Mouse (Mus musculus) MEL-GATA-1-ER (cell line): ENCODE data around the gene Dock8.

Source experiments
- DNase-seq: peaks from one replicate; pipeline ENCODE4 v3.0.0-alpha.2; 2012; ENCODE audit warnings: low read depth; ENCODE audit errors: extremely low read depth

Dock8 gene

GRCm38 (mm10) chr19:25060375-25060774, 61.0 kb downstream of the Dock8 start:
- DNase-seq: no peak

DNA sequence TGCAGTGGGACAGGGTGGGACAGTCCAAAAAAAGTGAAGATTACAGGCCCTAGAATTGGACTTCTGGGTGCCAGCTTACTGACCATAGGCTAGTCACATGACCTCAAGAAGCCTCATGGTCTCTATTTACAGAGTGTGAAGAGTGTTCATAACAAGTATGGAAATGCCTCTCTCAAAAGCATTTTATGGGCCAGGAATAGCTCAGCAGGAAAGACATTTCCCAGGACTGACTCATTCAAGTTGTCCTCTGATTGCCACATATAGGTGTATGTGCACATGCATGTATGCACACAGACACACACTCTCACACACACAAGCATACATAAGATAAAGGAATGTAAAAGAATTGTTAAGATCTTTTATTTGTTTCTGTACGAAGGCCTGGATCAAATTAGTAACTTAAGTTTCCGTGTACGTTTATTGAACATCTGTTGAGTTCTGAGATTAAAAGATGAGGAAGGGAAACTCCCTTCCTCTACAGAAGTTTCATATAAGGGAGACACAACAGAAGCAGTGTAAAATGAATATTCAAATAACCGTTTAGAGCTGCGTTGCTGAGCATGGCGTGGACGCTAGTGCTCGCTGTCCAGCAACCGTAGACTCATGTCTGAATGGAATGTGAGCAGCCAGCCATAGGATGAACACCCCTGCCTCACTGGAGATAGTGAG, 63.0 kb downstream of the Dock8 start:
- DNase-seq: no peak

GRCm38 (mm10) chr19:25062857-25063240, 63.5 kb downstream of the Dock8 start:
- no peak for DNase-seq

DNA sequence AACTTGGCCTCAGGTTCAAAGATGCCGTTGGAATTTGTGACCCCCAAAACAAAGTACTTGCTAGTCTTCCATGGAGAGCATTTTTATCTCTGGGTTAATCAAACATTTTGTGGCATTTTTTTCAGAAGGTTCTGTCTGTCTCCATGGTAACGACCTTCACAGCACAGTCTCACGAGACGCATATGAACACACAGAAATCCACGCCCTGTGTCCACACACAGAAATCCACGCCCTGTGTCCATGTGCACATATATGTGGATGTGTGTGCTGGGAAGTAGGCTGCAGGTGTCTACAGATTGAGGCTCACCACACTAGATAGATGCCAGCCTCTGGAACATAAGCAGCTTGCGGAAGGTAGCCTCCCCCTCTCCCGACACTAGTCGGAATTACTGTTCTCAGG, 66.9 kb downstream of the Dock8 start:
- no peak for DNase-seq

DNA sequence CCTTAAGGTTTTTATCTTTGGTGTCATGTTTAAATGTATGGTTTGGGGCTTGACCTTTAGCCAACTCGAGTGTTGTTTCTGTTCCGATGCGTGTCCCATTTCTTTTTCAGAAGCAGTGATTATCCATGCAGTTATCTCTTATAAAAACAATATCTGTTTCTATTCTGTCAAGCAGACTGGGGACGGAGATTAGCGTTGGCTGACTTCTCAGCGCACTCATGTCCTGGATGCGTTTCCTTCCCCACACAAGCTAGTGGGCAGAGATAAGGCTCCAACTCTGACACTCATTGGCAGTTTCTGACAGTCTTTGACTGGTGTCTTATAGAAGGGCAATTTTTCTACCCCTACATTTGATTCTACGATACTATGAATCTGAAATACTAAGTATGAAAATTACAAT, 69.2 kb downstream of the Dock8 start:
- no peak for DNase-seq

DNA sequence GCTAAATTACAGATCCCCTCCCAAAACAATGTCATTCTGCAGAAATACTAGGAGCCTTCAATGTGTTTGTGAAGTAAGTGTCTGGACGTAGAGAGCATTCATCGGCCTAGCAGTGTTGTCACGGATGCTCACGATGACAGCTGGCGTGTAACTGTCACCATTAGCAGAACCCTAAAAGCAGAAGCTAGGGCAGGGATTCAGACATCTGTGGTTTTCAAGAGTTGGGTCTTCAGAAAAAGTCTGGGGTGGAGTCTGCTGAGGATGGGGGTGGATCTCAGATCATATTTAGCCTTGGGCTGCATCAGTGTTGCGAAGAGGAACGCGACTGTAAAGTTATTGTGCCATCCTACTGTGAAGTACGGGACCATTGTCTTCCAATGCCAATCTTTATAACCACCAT, 73.2 kb downstream of the Dock8 start:
- no peak for DNase-seq

- DNase-seq: no peak
Measured at GRCm38 (mm10) chr19:25074741-25075140, 75.4 kb downstream of the Dock8 start.

- no peak for DNase-seq
Measured at GRCm38 (mm10) chr19:25077636-25078035, 78.3 kb downstream of the Dock8 start.

DNA sequence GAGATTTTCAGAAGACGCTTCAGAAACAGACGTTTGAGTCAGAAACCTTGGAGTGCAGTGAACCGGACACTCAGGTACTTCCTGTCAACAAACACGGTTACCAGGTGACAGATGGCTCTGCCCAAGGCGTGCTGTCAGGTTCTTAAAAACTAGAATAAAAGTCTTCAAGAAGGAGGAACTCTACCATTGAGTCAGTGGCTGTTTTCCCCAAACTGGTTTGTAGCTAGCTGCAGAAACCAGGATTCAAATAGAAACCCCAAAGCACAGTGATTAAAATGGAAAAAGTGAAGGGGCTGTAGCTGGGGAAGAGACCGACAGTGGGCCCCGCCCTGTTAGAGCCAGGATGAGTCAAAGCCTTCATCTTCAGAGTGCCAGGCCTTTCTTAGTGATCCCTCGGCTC, 78.8 kb downstream of the Dock8 start:
- DNase-seq: no peak

DNA sequence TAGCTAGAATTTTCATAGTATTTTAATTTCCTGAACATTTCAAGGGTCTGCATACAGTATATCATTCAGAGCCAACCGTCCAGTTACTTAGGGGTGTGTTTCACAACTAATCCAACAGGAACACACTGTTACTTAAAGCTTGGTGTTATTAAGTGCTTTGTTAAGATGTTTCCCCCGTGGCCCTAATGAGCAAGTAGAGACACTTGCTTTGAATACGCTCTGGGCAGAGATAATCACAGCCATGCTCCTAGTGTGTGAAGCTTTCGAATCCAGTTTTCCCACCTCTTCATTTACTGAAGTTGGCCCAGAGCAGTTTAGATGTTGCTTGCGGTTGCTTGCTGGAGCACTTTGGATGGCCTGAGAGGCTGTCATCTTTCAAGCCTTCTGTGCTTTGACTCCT, 80.8 kb downstream of the Dock8 start:
- DNase-seq: no peak

- no peak for DNase-seq
Measured at GRCm38 (mm10) chr19:25082839-25083238, 83.5 kb downstream of the Dock8 start.

DNA sequence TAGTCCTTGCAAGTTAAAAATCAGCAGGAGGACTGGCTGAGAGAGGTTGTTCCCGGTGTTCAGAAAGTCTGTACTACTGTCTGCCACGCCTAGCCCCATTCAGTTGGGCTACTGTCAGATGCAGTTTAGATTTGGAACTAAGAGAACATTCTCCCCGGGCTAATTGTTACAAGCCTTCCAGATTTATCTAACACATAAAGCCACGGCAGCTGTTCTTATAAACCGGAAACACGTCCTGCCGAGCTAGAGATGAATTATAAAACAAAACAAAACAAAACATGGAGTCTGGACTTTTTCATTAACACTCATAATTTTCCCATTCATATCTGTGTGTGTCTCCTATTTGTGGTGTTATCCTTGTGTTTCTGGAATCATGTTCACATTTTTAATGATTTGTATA, 87.8 kb downstream of the Dock8 start:
- no peak for DNase-seq

DNA sequence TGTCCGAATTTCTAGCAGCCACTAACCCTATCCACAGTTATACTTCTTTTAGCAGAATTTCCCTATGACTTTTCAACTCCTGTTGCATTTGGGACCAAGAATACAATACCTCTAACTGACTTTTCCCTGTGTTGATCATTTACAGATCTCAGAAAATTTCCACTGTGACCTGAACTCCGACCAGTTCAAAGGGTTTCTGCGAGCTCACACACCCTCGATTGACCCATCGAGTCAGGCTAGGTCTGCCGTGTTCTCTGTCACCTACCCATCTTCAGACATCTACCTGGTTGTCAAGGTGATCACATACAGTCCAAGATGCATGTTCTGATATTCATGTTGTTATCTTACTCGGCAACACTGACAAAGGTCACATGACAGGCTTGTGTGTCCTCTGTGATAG, 90.4 kb downstream of the Dock8 start:
- DNase-seq: no peak

DNA sequence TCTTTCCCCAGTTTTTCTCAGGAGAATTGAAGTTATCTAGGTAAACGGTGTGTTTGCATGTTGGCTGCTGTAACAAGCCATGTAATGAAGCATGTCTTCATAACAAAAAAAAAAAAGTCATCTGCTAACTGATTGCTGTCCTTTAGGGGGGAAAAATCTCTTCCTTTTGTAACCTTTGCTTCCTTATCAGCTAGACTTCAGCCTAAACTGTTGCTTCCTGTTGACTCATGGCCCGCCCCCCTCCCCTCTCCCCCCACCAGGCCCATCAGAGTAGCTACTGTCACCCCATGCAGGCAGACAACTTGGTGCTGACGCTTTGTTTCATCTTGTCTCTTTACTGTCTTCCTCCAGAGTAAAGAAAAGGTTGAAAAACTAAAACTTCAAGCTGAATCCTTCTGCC, 95.8 kb downstream of the Dock8 start:
- DNase-seq: peak; percentile 20

DNA sequence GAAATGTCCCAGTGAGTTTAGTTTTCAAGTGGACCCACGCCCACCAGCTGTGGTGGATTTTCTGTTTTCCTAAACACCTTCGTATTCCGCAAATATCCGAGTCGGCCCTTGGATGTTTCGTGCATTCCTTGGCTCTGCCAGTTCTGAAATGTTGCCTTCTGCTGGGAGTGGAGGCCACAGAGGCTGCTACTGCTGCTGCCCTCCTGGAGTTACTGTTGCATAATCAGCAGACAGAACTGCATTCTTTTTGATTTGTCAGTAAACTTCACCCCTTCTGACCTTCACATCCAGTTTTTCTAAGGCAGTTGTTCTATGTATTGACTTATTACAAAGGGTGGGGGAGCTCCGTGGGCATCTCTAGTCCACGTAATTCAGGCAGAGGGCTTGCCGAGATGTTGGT, 97.0 kb downstream of the Dock8 start:
- DNase-seq: no peak

DNA sequence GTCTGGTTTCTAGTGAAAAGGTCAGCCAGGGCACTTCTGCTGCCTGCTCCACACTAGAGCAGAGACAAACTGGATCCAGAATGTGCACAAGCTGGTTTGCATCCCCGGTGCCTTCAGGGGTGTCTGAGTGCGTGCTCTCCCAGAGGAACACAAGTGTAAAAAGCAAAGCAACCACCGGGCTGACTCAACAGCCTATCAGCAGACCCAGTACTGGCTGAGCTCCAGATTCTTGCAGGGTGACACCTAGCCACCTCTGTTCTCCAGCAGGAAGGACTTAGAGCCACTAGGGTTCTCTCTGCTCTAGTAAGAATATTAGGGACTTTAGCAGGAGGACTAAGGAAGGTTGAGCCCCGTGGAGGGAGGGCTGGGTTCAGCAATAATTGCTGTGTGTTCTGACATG, 97.7 kb downstream of the Dock8 start:
- DNase-seq: no peak

DNA sequence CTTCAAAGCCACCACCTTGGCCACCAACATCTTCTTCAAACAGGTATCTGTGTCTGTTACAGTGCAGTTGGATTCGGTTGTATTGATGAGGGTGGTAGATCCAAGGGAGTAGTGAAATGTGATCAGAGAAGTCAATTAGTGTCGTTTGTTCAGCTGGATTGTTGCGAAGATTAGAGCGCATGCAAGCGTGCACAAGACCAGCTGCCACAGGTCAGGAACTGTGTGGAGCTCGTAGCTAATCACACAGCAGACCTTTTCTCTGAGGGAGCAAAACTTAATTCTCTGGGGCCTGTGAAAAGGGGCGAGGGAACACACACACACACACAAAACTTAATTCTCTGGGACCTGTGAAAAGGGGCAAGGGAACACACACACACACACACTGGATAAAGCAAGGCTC, 98.2 kb downstream of the Dock8 start:
- no peak for DNase-seq

DNA sequence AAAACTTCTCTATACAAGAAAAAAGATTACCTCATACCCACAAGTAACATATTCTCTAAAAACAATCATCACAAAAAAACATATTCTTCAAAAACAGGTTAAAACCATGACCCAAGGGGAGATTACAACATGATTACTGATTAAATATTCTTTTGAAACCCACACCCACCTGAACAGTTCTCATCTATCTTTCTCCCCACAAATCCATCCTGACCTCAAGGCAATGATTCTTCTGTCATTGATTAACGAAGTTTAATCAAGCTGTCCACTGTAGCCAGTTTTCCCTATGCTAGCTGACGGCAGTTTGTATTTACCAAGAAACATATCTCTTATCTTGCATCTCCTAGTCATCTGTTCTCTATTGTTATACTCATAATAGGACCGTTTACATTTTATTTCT, 98.6 kb downstream of the Dock8 start:
- DNase-seq: no peak

- no peak for DNase-seq
Measured at GRCm38 (mm10) chr19:25098941-25099340, 99.6 kb downstream of the Dock8 start.

- no peak for DNase-seq
Measured at GRCm38 (mm10) chr19:25105682-25106081, 106.3 kb downstream of the Dock8 start.

- no peak for DNase-seq
Measured at GRCm38 (mm10) chr19:25106315-25106714, 107.0 kb downstream of the Dock8 start.

DNA sequence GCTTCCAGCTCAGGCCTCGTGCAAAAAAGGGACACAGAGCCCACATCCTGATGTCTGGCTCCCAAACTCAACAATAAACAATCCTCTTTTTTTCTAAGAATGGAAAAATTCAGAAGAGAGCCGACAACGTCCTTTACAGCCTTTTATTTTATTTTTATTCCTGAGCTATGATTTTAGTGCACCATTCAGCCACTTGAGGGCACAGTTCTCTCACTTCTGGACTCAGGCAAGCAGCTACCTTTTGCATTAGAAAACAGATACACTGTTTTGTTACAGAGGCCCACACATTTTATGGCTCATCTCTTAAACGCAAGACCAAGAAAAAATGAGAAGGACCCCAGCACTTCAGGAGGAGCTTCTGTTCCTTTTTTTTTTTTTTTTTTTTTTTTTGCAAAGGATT, 108.1 kb downstream of the Dock8 start:
- DNase-seq: no peak

DNA sequence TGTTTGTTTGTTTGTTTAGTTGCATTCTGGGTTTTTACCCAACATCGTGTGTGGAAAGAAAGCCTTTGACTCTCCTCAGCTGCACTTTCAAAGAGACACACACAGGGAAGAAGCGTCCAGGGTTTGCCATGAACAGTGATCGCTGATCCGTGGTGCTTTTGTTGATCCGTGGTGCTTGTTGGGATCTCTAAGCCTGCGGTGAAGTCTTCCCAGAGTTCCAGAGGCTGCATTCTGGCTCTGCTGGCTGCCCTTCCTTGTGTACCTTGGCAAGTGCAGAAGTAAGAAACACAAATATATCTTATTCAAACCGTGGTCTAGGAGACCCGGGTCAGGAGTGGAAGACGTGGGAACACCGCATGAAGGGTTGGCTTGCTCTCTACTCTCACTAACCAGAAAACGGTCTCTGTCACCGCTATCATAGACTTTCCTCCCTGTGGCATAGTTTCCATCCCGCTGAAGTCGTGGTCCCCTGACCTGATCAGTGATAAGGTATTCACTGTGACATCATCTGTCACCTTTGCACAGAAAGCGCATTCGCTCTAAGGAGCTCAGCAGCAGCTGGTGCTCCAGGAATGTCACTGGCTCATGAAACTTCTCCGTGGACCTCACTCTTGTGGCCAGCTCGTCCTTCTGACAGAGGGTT, 112.4 kb downstream of the Dock8 start:
- DNase-seq: no peak

- no peak for DNase-seq
Measured at GRCm38 (mm10) chr19:25116981-25117380, 117.6 kb downstream of the Dock8 start.
